Mouse (Mus musculus) spleen, adult 2 months (tissue): ENCODE results near the gene Prr7. TPM values are rescaled to one million over a fixed set of nuclear protein-coding genes. Genes with fewer than 3 reads are reported as not detected.

Source experiments
- DNase-seq, 2 experiments: peaks; one replicate each; pipeline versions ENCODE4 v3.0.0 to v3.0.0-alpha.2; 2012 to 2021; ENCODE audit warnings: low spot score in 2 of 2, low read depth in 1 of 2
- H3K27ac ChIP-seq: fragments of 200-500 bp; 2 replicates; pipeline ENCODE4 v1.5.1; 2012; ENCODE audit warnings: low read length, inconsistent platforms; ENCODE audit not compliant: insufficient read depth
- H3K27me3 ChIP-seq: fragments of 200-500 bp; 2 replicates; pipeline ENCODE4 v1.6.1; 2012; ENCODE audit warnings: mild to moderate bottlenecking, moderate library complexity, low read length, inconsistent platforms; ENCODE audit not compliant: control insufficient read depth, insufficient read depth
- H3K36me3 ChIP-seq: fragments of 200-500 bp; 2 replicates; pipeline ENCODE4 v1.6.1; 2012; ENCODE audit warnings: mild to moderate bottlenecking, low read length, inconsistent platforms; ENCODE audit not compliant: control insufficient read depth, insufficient read depth
- H3K4me1 ChIP-seq: fragments of 200-500 bp; 2 replicates; pipeline ENCODE4 v1.6.1; 2011; ENCODE audit warnings: inconsistent platforms; ENCODE audit not compliant: control insufficient read depth, insufficient read depth, insufficient read length
- H3K4me3 ChIP-seq: fragments of 200-500 bp; 2 replicates; pipeline ENCODE4 v1.5.1; 2011; ENCODE audit warnings: mild to moderate bottlenecking, inconsistent platforms; ENCODE audit not compliant: insufficient read depth, insufficient read length; ENCODE audit errors: extremely low read depth
- CTCF ChIP-seq: fragments of 200-500 bp; IDR thresholded peaks from 2 replicates; pipeline ENCODE4 v1.5.1; 2011; ENCODE audit warnings: mild to moderate bottlenecking, inconsistent platforms; ENCODE audit not compliant: insufficient read depth, insufficient read length, insufficient replicate concordance; ENCODE audit errors: extremely low read depth
- POLR2A ChIP-seq: fragments of 200-500 bp; IDR thresholded peaks from 2 replicates; pipeline ENCODE4 v1.6.1; 2011; ENCODE audit warnings: low read depth, low read length, inconsistent platforms
- WGBS: fragments of 180-500 bp; shearing (Covaris S2); methylation state at CpG from one replicate; pipeline ENCODE4 v1.1.7; 2018; 5-methylcytosine and 5-hydroxymethylcytosine counted together
- polyA plus RNA-seq: library from polyadenylated mRNA; depleted of rRNA; stranded (reverse); fragments of >200 nt; gene quantifications from 2 replicates; pipeline ENCODE4 v1.2.3, GENCODE M21; 2012; rRNA removed

Gene Prr7
- 16.2 and 33.9 TPM in 2 replicates for polyA plus RNA-seq

DNA sequence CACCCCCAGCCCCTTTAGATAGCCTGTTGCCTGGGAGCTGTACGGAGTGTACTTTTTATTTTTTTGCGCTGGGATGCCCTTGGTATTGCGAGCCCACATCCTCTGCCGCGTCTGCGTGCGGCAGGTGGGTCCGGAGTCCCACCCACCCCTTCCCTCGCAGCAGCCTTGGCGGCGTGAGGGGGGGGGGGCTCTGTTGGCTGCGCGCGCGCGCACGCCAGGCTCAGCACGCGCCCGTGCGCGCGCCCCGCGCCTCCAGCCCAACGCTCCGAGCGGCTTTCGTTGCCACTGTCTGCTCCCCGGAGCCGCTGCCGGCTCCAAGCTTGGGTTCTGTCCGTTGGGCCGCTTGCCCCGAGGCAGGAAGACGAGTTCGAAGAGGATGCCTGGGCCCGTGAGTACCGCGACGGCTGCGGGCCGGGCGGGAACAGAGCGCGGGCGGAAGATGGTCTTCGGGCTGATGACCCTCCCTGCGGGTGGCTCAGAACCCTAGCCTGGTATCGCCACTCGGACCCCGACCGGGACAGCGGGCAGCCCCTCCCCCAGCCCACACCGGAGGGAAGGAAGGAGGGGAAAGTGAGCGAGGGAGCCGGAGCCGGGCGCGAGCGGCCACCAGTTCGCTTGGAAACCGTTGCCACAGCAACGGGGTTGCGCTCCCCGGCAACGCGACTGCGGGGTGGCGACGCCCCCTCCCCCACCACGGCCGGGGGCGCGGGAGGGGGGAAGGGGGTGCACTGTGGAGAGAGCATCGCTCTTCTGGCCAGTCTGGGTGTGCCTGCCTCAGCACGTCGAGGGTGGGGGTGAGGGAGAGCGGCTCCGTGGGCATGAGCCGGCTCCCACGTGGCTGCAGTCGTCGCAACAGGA, at the start of gene Prr7:
Prr7 (plus strand) TSS at position 241 of the 858 bp plus-strand sequence.
- H3K27ac ChIP-seq = peak within 1 kb of the TSS; percentile 66
- no peak for TF ChIP-seq CTCF
- no peak for TF ChIP-seq POLR2A
- DNase-seq = peak in 1 of 2 experiments; percentile 56
- under 1% methylated on average over 61 of the region's 84 CpGs for WGBS
- H3K4me3 ChIP-seq = peak within 1 kb of the TSS; percentile 63
- H3K27me3 ChIP-seq = no peaks in the 10 kb centered on the region
- peaks cover 23% of the 10 kb centered on the region for H3K4me1 ChIP-seq
- peaks cover 17% of the 10 kb centered on the region for H3K36me3 ChIP-seq

DNA sequence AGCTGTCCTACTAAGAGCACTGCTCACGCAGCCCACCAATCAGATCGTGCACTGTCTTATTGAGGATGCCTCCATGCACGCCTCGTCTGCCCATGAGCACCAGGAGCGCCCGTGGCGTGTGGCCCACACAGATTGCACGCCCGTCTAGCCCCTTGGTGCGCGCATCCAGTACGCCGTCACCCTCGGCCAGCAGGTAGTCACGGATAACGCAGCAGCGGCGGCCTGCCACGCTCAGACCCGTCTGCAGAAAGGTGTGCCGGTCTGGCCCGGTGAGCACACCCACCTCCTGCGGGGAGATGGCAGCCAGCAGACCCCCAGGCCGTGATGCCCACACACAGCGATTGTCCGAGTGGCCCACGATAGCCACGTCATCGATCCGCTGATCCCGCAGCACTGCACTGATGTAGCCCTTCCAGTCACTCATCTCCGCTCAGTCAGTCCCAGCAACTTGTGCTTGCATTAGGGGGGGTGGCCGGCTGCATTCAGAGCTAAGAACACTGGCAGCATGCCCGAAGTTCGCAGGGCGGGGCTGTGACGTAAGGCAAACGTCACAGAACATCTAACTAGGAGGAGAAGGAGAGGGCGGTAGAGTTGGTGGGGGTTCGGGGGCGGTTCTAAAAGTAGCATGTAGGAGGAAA, 49.2 kb upstream of the Prr7 start, which contains the start of gene Pfn3:
Pfn3 (minus strand) TSS at position 490 of the 638 bp plus-strand sequence.
- TF ChIP-seq POLR2A = no peak
- TF ChIP-seq CTCF = no peak
- 48% methylated on average over 41 of the region's 41 CpGs for WGBS
- Histone ChIP-seq H3K27me3 (no peaks in the 10 kb centered on the region), H3K4me3 (no peak within 1 kb of the TSS), H3K4me1 (peaks cover 9% of the 10 kb centered on the region), H3K27ac (no peak within 1 kb of the TSS), H3K36me3 (no peaks in the 10 kb centered on the region)
- DNase-seq = no peak

DNA sequence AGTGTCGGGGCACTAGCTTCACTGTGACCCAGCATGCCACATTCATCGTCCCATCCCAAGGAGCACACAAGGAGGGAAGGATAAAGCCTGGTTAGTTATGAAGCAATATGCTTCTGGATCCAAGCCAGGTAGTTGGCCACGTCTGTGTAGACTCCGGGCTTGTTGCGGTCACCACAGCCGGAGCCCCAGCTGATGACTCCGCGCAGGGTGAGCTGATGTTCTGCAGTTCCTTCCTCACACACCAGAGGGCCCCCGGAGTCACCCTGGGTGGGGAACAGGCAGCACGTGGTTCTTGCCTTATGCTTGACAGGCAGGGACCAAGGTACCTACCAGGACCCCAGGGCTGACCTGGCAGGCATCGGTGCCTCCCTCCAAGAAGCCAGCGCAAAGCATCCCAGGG, 46.1 kb upstream of the Prr7 start:
- Histone ChIP-seq H3K27me3 (peaks cover 7% of the 10 kb centered on the region; the same call in 1 of the 2 replicates), H3K4me1 (peaks cover 21% of the 10 kb centered on the region), H3K27ac (no peak overlapping the region), H3K36me3 (no peaks in the 10 kb centered on the region), H3K4me3 (no peak overlapping the region)
- TF ChIP-seq CTCF = peak; percentile 92
- no peak for TF ChIP-seq POLR2A
- peak; percentile 71 to 92 for DNase-seq
- 3% methylated on average over 12 of the region's 12 CpGs for WGBS

DNA sequence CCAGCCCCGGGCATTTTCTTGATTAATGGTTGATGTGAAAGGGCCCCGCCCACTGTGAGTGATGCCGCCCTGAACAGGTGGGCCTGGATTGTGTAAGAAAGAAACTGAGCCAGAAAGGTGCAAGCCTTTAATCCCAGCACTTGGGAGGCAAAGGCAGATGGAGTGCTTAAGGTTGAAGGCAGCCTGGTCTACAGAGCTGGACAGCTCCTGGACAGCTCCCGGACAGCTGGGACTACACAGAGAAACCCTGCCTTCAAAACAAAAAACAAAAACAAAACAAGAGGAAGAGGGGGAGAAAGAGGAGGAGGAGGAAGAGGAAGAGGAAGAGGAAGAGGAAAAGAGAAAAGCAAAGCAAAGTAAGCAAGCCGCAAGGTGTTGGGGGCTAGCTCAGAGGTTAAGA, 44.9 kb upstream of the Prr7 start:
- H3K27me3 ChIP-seq = peaks cover 7% of the 10 kb centered on the region; the same call in 1 of the 2 replicates
- DNase-seq = no peak
- peaks cover 21% of the 10 kb centered on the region for H3K4me1 ChIP-seq
- H3K27ac ChIP-seq = no peak overlapping the region
- 66% methylated on average over 5 of the region's 5 CpGs for WGBS
- no peak overlapping the region for H3K4me3 ChIP-seq
- no peaks in the 10 kb centered on the region for H3K36me3 ChIP-seq
- no peak for TF ChIP-seq CTCF
- no peak for TF ChIP-seq POLR2A

DNA sequence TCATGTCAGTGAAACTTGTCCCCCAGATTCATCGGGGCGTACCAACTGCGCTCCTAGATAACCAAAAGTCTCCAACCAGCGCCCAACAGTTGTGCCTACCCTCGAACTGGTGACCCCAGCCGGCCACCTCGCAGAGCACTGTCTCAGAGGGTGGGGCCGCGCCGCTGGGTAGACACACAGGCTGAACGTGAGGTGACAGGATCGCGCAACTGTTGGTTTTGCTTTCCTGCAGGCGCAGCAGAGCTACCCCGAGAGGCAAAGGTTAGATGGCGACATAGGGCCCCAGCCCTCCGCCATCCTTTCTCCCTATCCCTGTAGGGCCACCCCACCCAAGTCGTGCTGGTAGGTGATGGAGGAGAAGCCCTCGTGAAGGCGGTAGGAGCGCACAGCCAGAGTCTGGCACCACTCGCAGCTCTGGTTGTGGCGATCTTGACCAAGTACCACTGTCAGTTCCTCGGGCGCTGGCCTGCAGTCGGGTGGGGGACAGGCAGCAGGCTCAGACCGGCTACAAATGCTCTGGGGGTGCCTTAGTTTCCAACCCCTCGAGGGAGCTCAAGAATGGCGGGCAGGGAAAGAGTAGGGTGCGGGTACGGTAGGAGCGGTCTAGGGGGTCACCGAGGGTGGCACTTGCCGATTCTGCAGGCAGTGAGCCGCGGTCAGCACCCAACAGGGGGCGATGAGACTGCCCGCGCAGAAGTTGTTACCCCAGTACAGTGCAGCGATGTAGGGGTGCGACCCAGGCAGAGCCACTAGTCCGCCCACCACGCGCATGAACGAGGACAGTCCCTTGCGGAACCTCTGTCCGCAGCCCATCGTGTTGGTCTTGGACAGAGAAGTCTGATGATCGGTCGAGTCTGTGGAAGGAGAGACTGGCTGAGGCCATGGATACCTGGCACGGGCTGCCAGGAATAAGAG, 43.8 kb upstream of the Prr7 start:
- no peak for DNase-seq
- no peak overlapping the region for H3K4me3 ChIP-seq
- 25% methylated on average over 51 of the region's 51 CpGs for WGBS

DNA sequence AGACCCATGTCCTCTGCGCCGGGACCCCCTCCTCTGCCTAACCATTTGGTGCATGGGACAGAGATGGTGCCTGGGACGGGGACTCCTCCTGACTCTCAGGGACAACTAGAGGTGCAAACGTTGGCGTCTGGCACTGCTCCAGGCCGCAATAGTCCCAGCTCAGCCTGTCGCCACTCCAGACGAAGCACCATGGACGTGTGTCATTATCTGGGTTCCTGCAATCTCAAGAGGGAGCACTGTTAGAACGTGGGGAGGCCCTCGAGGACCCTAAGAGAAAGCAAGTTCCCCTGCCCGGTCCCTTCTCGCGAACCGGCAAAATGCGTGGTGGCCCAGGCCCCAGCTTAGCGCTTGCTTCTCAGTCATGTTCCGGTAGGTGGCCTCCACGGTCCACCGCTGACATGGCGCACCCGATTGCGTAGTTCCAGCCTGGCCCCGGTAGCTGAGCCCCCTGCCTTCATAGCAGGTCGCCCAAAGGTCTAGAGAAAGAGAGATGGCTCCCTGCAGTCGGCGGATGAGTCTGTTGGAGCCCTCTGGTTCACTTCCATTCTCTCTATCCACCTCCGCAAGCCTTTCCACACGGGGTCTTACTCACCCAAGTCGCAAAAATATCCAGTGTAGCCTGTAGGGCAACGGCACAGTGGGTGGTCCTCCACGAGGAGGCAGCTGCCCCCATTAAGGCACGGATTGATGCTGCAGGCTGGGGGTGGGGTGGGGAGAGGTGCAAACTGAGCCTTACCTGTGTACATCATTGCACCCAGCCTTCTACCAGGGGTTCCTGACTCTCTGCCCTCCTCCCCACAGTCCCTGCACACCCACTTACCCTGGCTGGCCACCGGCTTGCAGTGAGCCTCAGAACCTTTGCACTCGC, 42.9 kb upstream of the Prr7 start:
- Histone ChIP-seq H3K4me3 (peak overlapping the region; percentile 20; the same call in 1 of the 2 replicates), H3K4me1 (peaks cover 21% of the 10 kb centered on the region), H3K27me3 (peaks cover 7% of the 10 kb centered on the region; the same call in 1 of the 2 replicates), H3K27ac (no peak overlapping the region), H3K36me3 (no peaks in the 10 kb centered on the region)
- TF ChIP-seq POLR2A (no peak), CTCF (peak; percentile 92; the same call in 1 of the 2 replicates)
- DNase-seq = peak; percentile 53 to 78
- 10% methylated on average over 35 of the region's 35 CpGs for WGBS

More for the DNA sequence above, 43.8 kb upstream of the Prr7 start:
- H3K4me1 ChIP-seq = peaks cover 21% of the 10 kb centered on the region
- peaks cover 7% of the 10 kb centered on the region; the same call in 1 of the 2 replicates for H3K27me3 ChIP-seq
- H3K36me3 ChIP-seq = no peaks in the 10 kb centered on the region
- H3K27ac ChIP-seq = no peak overlapping the region
- TF ChIP-seq CTCF = 0 out of 2 replicates have a peak, but pooled peaks have one; percentile 2
- TF ChIP-seq POLR2A = no peak
